In genomic region chr17:35699919-35700318, GRCm38 (mm10) we compare ENCODE assay signal across 8 mouse cellular contexts. TPM values are rescaled to one million over a fixed set of nuclear protein-coding genes. Genes with fewer than 3 reads are reported as not detected.
DNase-seq lines count a peak whose midpoint lies in the region; ATAC-seq lines count a peak whose summit lies in the region.

No protein-coding gene starts in this region.

- DNase-seq in A20 (ENCODE audit: low read depth, low spot score) = peak; percentile 29
- DNase-seq in adrenal gland, postnatal 4 days (ENCODE audit: low spot score in 2 of 2) = peak; percentile 58 to 65
- DNase-seq in kidney, postnatal 25 days = peak; percentile 89 to 97
- peak; percentile 78 for DNase-seq in ovary, adult 18-20 months (ENCODE audit: low spot score)
- peak; percentile 37 for DNase-seq in yolk sac, embryonic 10.5 days (ENCODE audit: low spot score)

- H3K36me3 ChIP-seq in erythroblast, embryonic 14.5 days (ENCODE audit: control insufficient read depth) = no peaks in the 10 kb centered on the region
- H3K36me3 ChIP-seq in heart, embryonic 15.5 days = peaks cover 9% of the 10 kb centered on the region
- no peaks in the 10 kb centered on the region for H3K36me3 ChIP-seq in liver, embryonic 15.5 days (replicated peaks)

- H3K27me3 ChIP-seq in erythroblast, embryonic 14.5 days (ENCODE audit: control insufficient read depth) = peaks cover 88% of the 10 kb centered on the region
- H3K27me3 ChIP-seq in heart, embryonic 15.5 days = no peaks in the 10 kb centered on the region
- peaks cover 84% of the 10 kb centered on the region for H3K27me3 ChIP-seq in liver, embryonic 15.5 days

- peak overlapping the region; percentile 96 for H3K27ac ChIP-seq in heart, embryonic 15.5 days
- no peak overlapping the region for H3K27ac ChIP-seq in liver, embryonic 15.5 days (replicated peaks)

- peak overlapping the region; percentile 76 for H3K9ac ChIP-seq in heart, embryonic 15.5 days
- H3K9ac ChIP-seq in liver, embryonic 15.5 days = no peak overlapping the region

- peaks cover 4% of the 10 kb centered on the region for H3K9me3 ChIP-seq in erythroblast, embryonic 14.5 days (ENCODE audit: control insufficient read depth, low read length)
- H3K9me3 ChIP-seq in heart, embryonic 15.5 days (replicated peaks) = 0 out of 2 replicates have a peak, but pooled peaks cover 3% of the 10 kb centered on the region
- no peaks in the 10 kb centered on the region for H3K9me3 ChIP-seq in liver, embryonic 15.5 days (replicated peaks)

- H3K4me2 ChIP-seq in heart, embryonic 15.5 days = peak overlapping the region; percentile 76
- peak overlapping the region; percentile 68 for H3K4me2 ChIP-seq in liver, embryonic 15.5 days

- peaks cover 12% of the 10 kb centered on the region for H3K4me1 ChIP-seq in erythroblast, embryonic 14.5 days (ENCODE audit: control insufficient read depth)
- peaks cover 60% of the 10 kb centered on the region for H3K4me1 ChIP-seq in heart, embryonic 15.5 days (replicated peaks)
- H3K4me1 ChIP-seq in liver, embryonic 15.5 days (replicated peaks) = peaks cover 10% of the 10 kb centered on the region

- H3K4me3 ChIP-seq in erythroblast, embryonic 14.5 days (replicated peaks) = peak overlapping the region; percentile 12
- H3K4me3 ChIP-seq in heart, embryonic 15.5 days = peak overlapping the region; percentile 66
- peak overlapping the region; percentile 50 for H3K4me3 ChIP-seq in liver, embryonic 15.5 days (replicated peaks)

- WGBS in heart, embryonic 15.5 days = 3% methylated on average over 19 of the region's 19 CpGs
- WGBS in liver, embryonic 15.5 days (ENCODE audit: insufficient replicate concordance) = 7% methylated on average over 19 of the region's 19 CpGs

- ATAC-seq in heart, embryonic 15.5 days (replicated peaks; ENCODE audit: insufficient number of reproducible peaks, insufficient read depth, low FRiP score, low read depth) = peak; percentile 34
- ATAC-seq in liver, embryonic 15.5 days (ENCODE audit: insufficient read depth) = no peak

RNA-seq across cellular contexts. Expression of gene Ddr1, which starts 4.5 kb away (rescaled TPM):
- total RNA-seq in adrenal gland, postnatal 4 days (2021) = 10 to 100 TPM; 55.9 to 65.9 TPM
- not detected in 2 replicates for polyA plus RNA-seq in erythroblast, embryonic 14.5 days (2012)
- polyA plus RNA-seq in heart, embryonic 15.5 days (2015; fragmentation: Nextera tagmentation; extraction: Ambion mirVana) = 109 and 125 TPM in 2 replicates
- polyA plus RNA-seq in liver, embryonic 15.5 days (2015; fragmentation: Nextera tagmentation; extraction: Ambion mirVana) = 2.6 and 3.4 TPM in 2 replicates

RNA-seq across cellular contexts. Expression of gene Gtf2h4, which starts 26.4 kb away (rescaled TPM):
- total RNA-seq in adrenal gland, postnatal 4 days (2021) = 10 to 100 TPM; 30.1 to 31.4 TPM
- 1.1 and 1.3 TPM in 2 replicates for polyA plus RNA-seq in erythroblast, embryonic 14.5 days (2012)
- 21.3 and 28.7 TPM in 2 replicates for polyA plus RNA-seq in heart, embryonic 15.5 days (2015; fragmentation: Nextera tagmentation; extraction: Ambion mirVana)
- 21.7 and 25.5 TPM in 2 replicates for polyA plus RNA-seq in liver, embryonic 15.5 days (2015; fragmentation: Nextera tagmentation; extraction: Ambion mirVana)

RNA-seq across cellular contexts. Expression of gene Vars2, which starts 32.5 kb away (rescaled TPM):
- total RNA-seq in adrenal gland, postnatal 4 days (2021) = 10 to 100 TPM; 57.7 to 61.0 TPM
- polyA plus RNA-seq in erythroblast, embryonic 14.5 days (2012) = 1.9 and 2.6 TPM in 2 replicates
- polyA plus RNA-seq in heart, embryonic 15.5 days (2015; fragmentation: Nextera tagmentation; extraction: Ambion mirVana) = 11.1 and 16.2 TPM in 2 replicates
- 6.1 and 6.5 TPM in 2 replicates for polyA plus RNA-seq in liver, embryonic 15.5 days (2015; fragmentation: Nextera tagmentation; extraction: Ambion mirVana)

RNA-seq across cellular contexts. Expression of gene Mucl3, which starts 56.4 kb away (rescaled TPM):
- under 1 TPM in 1 of 2 experiments, not detected in 1; 0.11 TPM for total RNA-seq in adrenal gland, postnatal 4 days (2021)
- not detected in 2 replicates for polyA plus RNA-seq in erythroblast, embryonic 14.5 days (2012)
- polyA plus RNA-seq in heart, embryonic 15.5 days (2015; fragmentation: Nextera tagmentation; extraction: Ambion mirVana) = 0.22 and 0.23 TPM in 2 replicates
- 0.03 and 0.05 TPM in 2 replicates for polyA plus RNA-seq in liver, embryonic 15.5 days (2015; fragmentation: Nextera tagmentation; extraction: Ambion mirVana)

Comparison
In these comparisons a context has a peak if more than half of its experiments do, and no peak if none do; other contexts are left out.
1. DNase-seq: peak in every context shown above with its lines; median percentile 93 in kidney, postnatal 25 days; 78 in ovary, adult 18-20 months; 62 in adrenal gland, postnatal 4 days; 37 in yolk sac, embryonic 10.5 days; 29 in A20.
2. H3K4me3 ChIP-seq: peak in every context shown above with its lines; median percentile 66 in heart, embryonic 15.5 days; 50 in liver, embryonic 15.5 days; 12 in erythroblast, embryonic 14.5 days.
3. RNA of gene Ddr1, which starts 4.5 kb away (polyA plus RNA-seq): 109 to 125 TPM in heart, embryonic 15.5 days; 2.6 to 3.4 TPM in liver, embryonic 15.5 days and not detected in erythroblast, embryonic 14.5 days; every median in the first group is over 10 times any median in the second.